Mouse (Mus musculus): Measurements from ENCODE around the gene G6pc3. TPM values are rescaled to one million over a fixed set of nuclear protein-coding genes. Genes with fewer than 3 reads are reported as not detected.

Gene G6pc3
- total and polyA plus RNA-seq, 3 experiments, result 31.3 to 72.3 (median 34.7) TPM

DNA sequence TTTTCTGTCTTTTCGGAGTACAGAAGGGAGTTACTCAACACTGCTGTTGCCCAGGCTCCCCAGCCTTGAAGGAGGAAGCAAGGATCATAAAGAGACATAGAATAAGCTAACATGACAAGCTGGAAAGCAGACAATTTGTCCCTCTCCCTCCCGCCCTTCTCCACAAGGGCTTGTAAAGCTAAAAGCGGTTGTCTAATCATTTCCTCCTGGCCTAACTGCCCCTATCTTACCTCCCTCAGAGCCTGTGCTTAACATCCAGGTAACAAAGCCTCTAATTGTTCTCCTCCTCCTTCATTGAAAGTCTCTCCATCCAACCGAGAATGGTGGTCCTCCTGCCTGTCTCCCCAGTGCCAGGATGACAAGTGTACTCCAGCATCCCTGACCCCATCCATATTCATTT is 1.4 kb downstream of the G6pc3 start:
- Histone ChIP-seq H3K27ac (ENCODE audit: insufficient read depth, low read depth) (no peak overlapping the region), H3K79me2 (replicated peaks; ENCODE audit: control insufficient read depth, extremely low read depth, insufficient read depth, poor library complexity, severe bottlenecking) (0 out of 2 replicates have a peak, but pooled peaks cover 6% of the 10 kb centered on the region), H3K4me1 (ENCODE audit: control insufficient read depth in 1 of 2, insufficient read depth in 2 of 2) (peaks cover 4 to 33% of the 10 kb centered on the region in 2 experiments), H3K9ac (ENCODE audit: insufficient read depth, low read depth) (peak overlapping the region; percentile 94), H3K4me2 (ENCODE audit: insufficient read depth, low read depth, poor library complexity, severe bottlenecking) (peak overlapping the region; percentile 92), H3K4me3 (replicated peaks in 1 of 3; ENCODE audit: low read depth in 2 of 3, low read length in 2 of 3, poor library complexity in 1 of 3) (peak overlapping the region in 2 of 3 experiments; percentile 60 to 79), H3K9me3 (replicated peaks; ENCODE audit: low read length) (no peaks in the 10 kb centered on the region), H3K27me3 (replicated peaks) (no peaks in the 10 kb centered on the region), H3K36me3 (replicated peaks in 1 of 2; ENCODE audit: control insufficient read depth in 1 of 2, insufficient read depth in 1 of 2, low read length in 1 of 2) (peaks cover 36 to 46% of the 10 kb centered on the region in 2 experiments)
- DNase-seq (ENCODE audit: extremely low read depth), result no peak
- in situ Hi-C loops (cut with MboI; ENCODE audit: low pct_ligation_motif_present, low pct_unique_long_range_greater_than_20kb, low sequenced_read_pairs), result loop anchor here (5.0 kb wide), 1 partner anchor 36 kb away; no protein-coding TSS in a partner anchor
- TF ChIP-seq CHD1 (IDR thresholded peaks at IDR 0.05; ENCODE audit: low read depth, low read length) (no peak), TBP (conservative IDR thresholded peaks at IDR 0.05; ENCODE audit: low read depth, low read length) (no peak), ZC3H11A (IDR thresholded peaks at IDR 0.05; ENCODE audit: low read depth, low read length) (no peak), JUN (IDR thresholded peaks at IDR 0.05; ENCODE audit: insufficient read depth, low read depth, low read length) (no peak), USF2 (conservative IDR thresholded peaks at IDR 0.05; ENCODE audit: low read depth, low read length) (no peak), ETS1 (conservative IDR thresholded peaks at IDR 0.05; ENCODE audit: low read depth, low read length) (no peak), POLR2AphosphoS2 (IDR thresholded peaks at IDR 0.05; ENCODE audit: low read depth, low read length) (no peak), MEF2A (IDR thresholded peaks at IDR 0.05; ENCODE audit: borderline replicate concordance, low read depth, low read length) (no peak), EP300 (IDR thresholded peaks at IDR 0.05; ENCODE audit: low read length) (no peak)
- dilution Hi-C loops (cut with MboI; ENCODE audit: extremely low pct_ligation_motif_present, extremely low pct_unique_long_range_greater_than_20kb, low sequenced_read_pairs), result no loop called here

DNA sequence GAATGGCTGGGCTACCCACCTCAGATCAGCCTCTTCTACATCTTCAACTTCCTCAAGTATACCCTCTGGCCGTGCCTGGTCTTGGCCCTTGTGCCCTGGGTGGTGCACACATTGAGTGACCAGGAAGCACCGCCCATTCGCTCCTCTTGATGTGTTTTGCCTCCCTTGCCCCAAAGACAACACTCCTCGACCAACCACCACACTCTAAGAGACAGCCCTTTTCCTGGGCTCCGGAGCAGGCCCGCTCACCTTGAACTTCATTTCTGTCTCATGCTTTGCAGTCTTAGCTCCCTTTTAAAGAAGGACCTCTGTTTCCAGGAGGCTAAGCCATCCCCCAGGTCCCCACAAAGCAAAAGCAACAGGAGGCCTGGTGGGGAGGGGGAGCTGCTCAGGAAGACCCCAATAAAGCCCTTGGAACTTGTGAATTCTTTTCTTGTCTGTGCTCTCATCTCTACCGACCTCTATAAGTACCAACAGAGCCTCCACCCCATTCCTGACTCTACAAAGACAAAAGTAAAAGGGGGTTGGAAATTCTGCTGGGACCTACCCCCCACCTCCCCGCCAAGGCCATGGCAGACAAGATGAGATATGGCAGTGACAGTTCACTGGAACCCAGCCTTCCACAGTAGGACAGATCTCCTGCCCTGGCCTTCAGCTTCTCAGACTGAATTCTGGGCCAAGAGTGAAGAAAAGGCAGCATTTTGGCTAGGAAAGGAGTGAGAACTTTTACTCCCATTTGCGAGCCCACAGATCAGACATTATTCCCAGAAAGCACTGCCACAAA is 4.4 kb downstream of the G6pc3 start:
- Histone ChIP-seq H3K27ac (ENCODE audit: insufficient read depth, low read depth) (no peak overlapping the region), H3K4me3 (replicated peaks in 1 of 3; ENCODE audit: low read depth in 2 of 3, low read length in 2 of 3, poor library complexity in 1 of 3) (no peak overlapping the region), H3K36me3 (replicated peaks in 1 of 2; ENCODE audit: control insufficient read depth in 1 of 2, insufficient read depth in 1 of 2, low read length in 1 of 2) (peaks cover 64 to 76% of the 10 kb centered on the region in 2 experiments), H3K27me3 (replicated peaks) (no peaks in the 10 kb centered on the region), H3K9ac (ENCODE audit: insufficient read depth, low read depth) (no peak overlapping the region), H3K4me1 (ENCODE audit: control insufficient read depth in 1 of 2, insufficient read depth in 2 of 2) (peaks cover 4 to 21% of the 10 kb centered on the region in 2 experiments), H3K79me2 (replicated peaks; ENCODE audit: control insufficient read depth, extremely low read depth, insufficient read depth, poor library complexity, severe bottlenecking) (0 out of 2 replicates have a peak, but pooled peaks cover 6% of the 10 kb centered on the region), H3K9me3 (replicated peaks; ENCODE audit: low read length) (no peaks in the 10 kb centered on the region), H3K4me2 (ENCODE audit: insufficient read depth, low read depth, poor library complexity, severe bottlenecking) (no peak overlapping the region)
- DNase-seq (ENCODE audit: extremely low read depth), result no peak
- in situ Hi-C loops (cut with MboI; ENCODE audit: low pct_ligation_motif_present, low pct_unique_long_range_greater_than_20kb, low sequenced_read_pairs), result loop anchor here (5.0 kb wide), 1 partner anchor 33 kb away; no protein-coding TSS in a partner anchor
- dilution Hi-C loops (cut with MboI; ENCODE audit: extremely low pct_ligation_motif_present, extremely low pct_unique_long_range_greater_than_20kb, low sequenced_read_pairs), result no loop called here
- TF ChIP-seq UBTF (IDR thresholded peaks at IDR 0.05; ENCODE audit: low read depth, low read length) (no peak), TCF12 (IDR thresholded peaks at IDR 0.05; ENCODE audit: low read depth, low read length) (no peak), NRF1 (IDR thresholded peaks at IDR 0.05; ENCODE audit: low read depth, low read length) (no peak), MAFK (IDR thresholded peaks at IDR 0.05; ENCODE audit: insufficient replicate concordance, low read length) (no peak), CTCF (conservative IDR thresholded peaks at IDR 0.05 in 1 of 2, IDR thresholded peaks at IDR 0.05 in 1 of 2; ENCODE audit: low read depth in 2 of 2, low read length in 2 of 2) (no peak), MAX (IDR thresholded peaks at IDR 0.05; ENCODE audit: low read length) (no peak), POLR2AphosphoS2 (IDR thresholded peaks at IDR 0.05; ENCODE audit: low read depth, low read length) (no peak), JUN (IDR thresholded peaks at IDR 0.05; ENCODE audit: insufficient read depth, low read depth, low read length) (no peak), MEF2A (IDR thresholded peaks at IDR 0.05; ENCODE audit: borderline replicate concordance, low read depth, low read length) (no peak), GABPA (IDR thresholded peaks at IDR 0.05; ENCODE audit: insufficient replicate concordance, low read depth, low read length) (no peak), ETS1 (conservative IDR thresholded peaks at IDR 0.05; ENCODE audit: low read depth, low read length) (no peak), SIN3A (IDR thresholded peaks at IDR 0.05; ENCODE audit: low read length) (no peak), ZKSCAN1 (IDR thresholded peaks at IDR 0.05; ENCODE audit: borderline replicate concordance, low read depth, low read length) (no peak), JUND (conservative IDR thresholded peaks at IDR 0.05; ENCODE audit: low read depth, low read length) (no peak), MAZ (IDR thresholded peaks at IDR 0.05; ENCODE audit: low read depth, low read length) (no peak), USF2 (conservative IDR thresholded peaks at IDR 0.05; ENCODE audit: low read depth, low read length) (no peak), MYC (IDR thresholded peaks at IDR 0.05; ENCODE audit: low read depth, low read length) (no peak), E2F4 (IDR thresholded peaks at IDR 0.05; ENCODE audit: insufficient replicate concordance, low read depth, low read length) (no peak)

Data from CH12.LX (cell line).